In the genomic region with DNA sequence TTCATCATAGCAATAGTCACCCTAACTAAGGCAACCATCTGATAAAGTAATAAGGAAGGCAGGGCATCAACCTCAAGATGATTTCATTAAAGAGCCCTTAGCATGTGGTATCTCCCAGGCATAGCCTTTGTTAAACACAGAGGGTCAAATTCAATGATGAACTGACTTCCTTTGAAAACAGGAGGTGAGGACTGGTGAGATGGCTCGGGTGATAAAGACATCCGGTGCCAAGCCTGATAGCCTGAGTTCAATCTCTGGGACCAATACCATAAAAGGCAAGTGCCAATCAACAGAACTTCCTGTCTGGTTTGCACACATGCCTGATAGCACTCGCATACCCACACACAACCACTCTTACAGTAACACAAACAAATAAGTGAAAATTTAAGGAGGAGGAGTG, we compare ENCODE assay signal across 25 mouse cellular contexts. TPM values are rescaled to one million over a fixed set of nuclear protein-coding genes. Genes with fewer than 3 reads are reported as not detected.
DNase-seq lines count a peak whose midpoint lies in the region; ATAC-seq lines count a peak whose summit lies in the region.
"Had no signal": no experiment of that assay in that cellular context is flagged by ENCODE, and none has a peak within 500 bp of the region (broad histone marks: within the 10 kb centered on the region; RNA-seq: fewer than 3 reads in every experiment).

No protein-coding gene starts in this region.

- intact Hi-C loops in heart, postnatal 14 days (cut with DNase I) = no loop called here

- no peaks in the 10 kb centered on the region for H3K9me3 ChIP-seq in kidney, embryonic 16.5 days (ENCODE audit: low read length)
- H3K9me3 ChIP-seq: embryonic facial prominence, embryonic 12.5 days had no signal

- H3K4me3 ChIP-seq in kidney, embryonic 16.5 days (ENCODE audit: low read length) = no peak overlapping the region
- H3K4me3 ChIP-seq: embryonic facial prominence, embryonic 12.5 days; forebrain, embryonic 15.5 days; heart, embryonic 12.5 days; hindbrain, embryonic 15.5 days had no signal

- no peaks in the 10 kb centered on the region for H3K36me3 ChIP-seq in kidney, embryonic 16.5 days (ENCODE audit: insufficient read depth, low read length)
- H3K36me3 ChIP-seq: embryonic facial prominence, embryonic 12.5 days; forebrain, embryonic 15.5 days; G1E; heart, embryonic 12.5 days; hindbrain, embryonic 15.5 days had no signal

- WGBS in kidney, embryonic 16.5 days = 65% methylated on average over 3 of the region's 3 CpGs

- ATAC-seq in activated CD4-positive, CD25-positive, alpha-beta regulatory T cell, adult 4 months = peak; percentile 89
- peak; percentile 91 for ATAC-seq in inflammation-experienced regulatory T-cells, adult 6 months
- peak; percentile 80 for ATAC-seq in monocyte, adult 5-6 weeks (replicated peaks; ENCODE audit: insufficient number of reproducible peaks, low FRiP score, low TSS enrichment, poor library complexity, severe bottlenecking)
- no peak for ATAC-seq in kidney, embryonic 16.5 days (ENCODE audit: low FRiP score, low TSS enrichment)
- ATAC-seq: forebrain, embryonic 15.5 days had no signal

- no peaks in the 10 kb centered on the region for H3K27me3 ChIP-seq in kidney, embryonic 16.5 days (ENCODE audit: insufficient read depth, low read length)
- H3K27me3 ChIP-seq: embryonic facial prominence, embryonic 12.5 days; forebrain, embryonic 15.5 days; heart, embryonic 12.5 days; hindbrain, embryonic 15.5 days had no signal

- H3K27ac ChIP-seq in kidney, embryonic 16.5 days (ENCODE audit: low read length) = no peak overlapping the region
- H3K27ac ChIP-seq: embryonic facial prominence, embryonic 12.5 days; forebrain, embryonic 15.5 days; hindbrain, embryonic 15.5 days had no signal

- peak; percentile 46 for DNase-seq in heart, adult 11 months
- DNase-seq in heart, postnatal 14 days = no peak
- no peak for DNase-seq in layer of hippocampus, adult 8-10 months (ENCODE audit: low spot score in 2 of 2)
- DNase-seq in spleen, postnatal 4 days (ENCODE audit: low spot score in 2 of 2) = no peak
- DNase-seq: adrenal gland, postnatal 14 days; cerebellum, adult 18-20 months; cerebellum, postnatal 10 days; heart, postnatal 36 days had no signal

- H3K4me1 ChIP-seq in kidney, embryonic 16.5 days (ENCODE audit: insufficient read depth, low read length) = no peaks in the 10 kb centered on the region
- H3K4me1 ChIP-seq: embryonic facial prominence, embryonic 12.5 days; forebrain, embryonic 15.5 days; heart, embryonic 12.5 days; hindbrain, embryonic 15.5 days had no signal

- no peak overlapping the region for H3K9ac ChIP-seq in kidney, embryonic 16.5 days (replicated peaks; ENCODE audit: low read length)
- H3K9ac ChIP-seq: embryonic facial prominence, embryonic 12.5 days; forebrain, embryonic 15.5 days; heart, embryonic 12.5 days; hindbrain, embryonic 15.5 days had no signal

- H3K4me2 ChIP-seq in kidney, embryonic 16.5 days (replicated peaks; ENCODE audit: low read depth, low read length) = no peak overlapping the region
- H3K4me2 ChIP-seq: embryonic facial prominence, embryonic 12.5 days; forebrain, embryonic 15.5 days; heart, embryonic 12.5 days; hindbrain, embryonic 15.5 days had no signal

RNA-seq across cellular contexts. Expression of gene Syce1l, which starts 36.3 kb away (rescaled TPM):
- not detected for total RNA-seq in heart, postnatal 14 days (2021)
- not detected for polyA plus RNA-seq in activated CD4-positive, CD25-positive, alpha-beta regulatory T cell, adult 4 months (2017; shearing (Covaris generic))
- not detected for polyA plus RNA-seq in inflammation-experienced regulatory T-cells, adult 6 months (2017; shearing (Covaris generic))
- total RNA-seq in monocyte, adult 5-6 weeks (2017) = 2.8 TPM in 1 of 3 replicates, not detected in the others
- not detected in 2 replicates for polyA plus RNA-seq in kidney, embryonic 16.5 days (2015; fragmentation: Nextera tagmentation; extraction: Ambion mirVana)
- under 1 TPM in 2 of 4 experiments, not detected in 2; 0.64 to 0.67 TPM for total RNA-seq in layer of hippocampus, adult 8-10 months (2022)
- total RNA-seq: adrenal gland, postnatal 14 days; G1E; gastrocnemius, adult 8-10 months; gastrocnemius, postnatal 4 days; heart, adult 8-10 months; heart, postnatal 36 days had no signal
- polyA plus RNA-seq: C2C12; embryonic facial prominence, embryonic 12.5 days; forebrain, embryonic 11.5 days; heart, embryonic 12.5 days; heart, embryonic 16.5 days; hindbrain, embryonic 11.5 days; intestine, embryonic 14.5 days had no signal

RNA-seq across cellular contexts. Expression of gene Mon1b, which starts 44.0 kb away (rescaled TPM):
- total RNA-seq in heart, postnatal 14 days (2021) = 1 to 10 TPM; 6.5 to 6.7 TPM
- polyA plus RNA-seq in activated CD4-positive, CD25-positive, alpha-beta regulatory T cell, adult 4 months (2017; shearing (Covaris generic)) = 10 to 100 TPM; 10.9 to 16.9 TPM
- polyA plus RNA-seq in inflammation-experienced regulatory T-cells, adult 6 months (2017; shearing (Covaris generic)) = 10 to 100 TPM; 11.5 to 18.2 (median 13.1) TPM
- total RNA-seq in monocyte, adult 5-6 weeks (2017) = 13.3 to 32.2 TPM (median 20.8 TPM) in 3 replicates
- 8.2 and 10.3 TPM in 2 replicates for polyA plus RNA-seq in kidney, embryonic 16.5 days (2015; fragmentation: Nextera tagmentation; extraction: Ambion mirVana)
- total RNA-seq in layer of hippocampus, adult 8-10 months (2022) = 10 to 100 TPM; 21.5 to 24.3 (median 23.7) TPM
